Comparison of ENCODE assay signal across 33 mouse cellular contexts in the genomic region with DNA sequence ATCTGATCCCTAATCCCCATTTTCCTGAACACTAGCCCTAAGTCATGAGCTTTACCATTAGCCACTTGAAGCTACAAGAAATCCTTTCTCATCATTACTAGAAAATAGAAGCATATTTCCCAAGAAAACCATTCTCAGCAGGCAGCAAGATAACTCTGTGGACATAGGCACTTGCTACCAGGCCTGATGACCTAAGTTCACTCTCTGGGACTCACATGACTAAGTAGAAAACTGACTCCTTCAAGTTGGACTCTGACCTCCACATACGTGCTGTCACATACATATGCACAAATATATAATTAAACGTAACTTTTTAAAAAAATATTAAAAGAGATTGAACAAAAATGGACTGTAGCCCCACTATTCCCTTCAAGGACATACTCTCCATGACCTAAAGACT.
"Had no signal": no experiment of that assay in that cellular context is flagged by ENCODE, and none has a peak within 500 bp of the region (broad histone marks: within the 10 kb centered on the region; RNA-seq: fewer than 3 reads in every experiment).

No protein-coding gene starts in this region.

- H3K4me2 ChIP-seq: heart, embryonic 11.5 days; heart, embryonic 12.5 days; heart, embryonic 13.5 days; heart, embryonic 15.5 days; hindbrain, embryonic 12.5 days; hindbrain, embryonic 13.5 days; hindbrain, embryonic 14.5 days; hindbrain, embryonic 15.5 days; kidney, embryonic 15.5 days had no signal

- DNase-seq: heart, postnatal 10 days; heart, postnatal 14 days; heart, postnatal 36 days; heart, postnatal 4 days; kidney, adult 11 months; kidney, adult 18-20 months; kidney, adult 2 months; kidney, adult 8-10 months; kidney, adult 9 months; kidney, postnatal 10 days; kidney, postnatal 14 days; kidney, postnatal 25 days; kidney, postnatal 36 days; kidney, postnatal 4 days; layer of hippocampus, adult 9-11 months; layer of hippocampus, postnatal 36 days had no signal

- ATAC-seq: hindbrain, embryonic 16.5 days; hindbrain, postnatal 0 days; inflammation-experienced regulatory T-cells, adult 6 months had no signal

- H3K9ac ChIP-seq: heart, embryonic 12.5 days; heart, embryonic 13.5 days; heart, embryonic 15.5 days; hindbrain, embryonic 12.5 days; hindbrain, embryonic 13.5 days; hindbrain, embryonic 14.5 days; hindbrain, embryonic 15.5 days; kidney, embryonic 15.5 days had no signal

- H3K36me3 ChIP-seq: heart, embryonic 10.5 days; heart, embryonic 12.5 days; heart, embryonic 13.5 days; heart, embryonic 15.5 days; hindbrain, embryonic 10.5 days; hindbrain, embryonic 12.5 days; hindbrain, embryonic 13.5 days; hindbrain, embryonic 15.5 days; kidney, embryonic 15.5 days had no signal

- H3K4me3 ChIP-seq: heart, embryonic 10.5 days; heart, embryonic 12.5 days; heart, embryonic 13.5 days; heart, embryonic 15.5 days; hindbrain, embryonic 10.5 days; hindbrain, embryonic 12.5 days; hindbrain, embryonic 13.5 days; hindbrain, embryonic 15.5 days; kidney, embryonic 15.5 days; layer of hippocampus, adult 2 months; left cerebral cortex, adult 2 months had no signal

- H3K27ac ChIP-seq: heart, embryonic 10.5 days; heart, embryonic 13.5 days; heart, embryonic 15.5 days; hindbrain, embryonic 10.5 days; hindbrain, embryonic 12.5 days; hindbrain, embryonic 13.5 days; hindbrain, embryonic 14.5 days; hindbrain, embryonic 15.5 days; hindbrain, postnatal 0 days; kidney, embryonic 15.5 days; kidney, postnatal 0 days; layer of hippocampus, adult 2 months; left cerebral cortex, adult 2 months had no signal

- H3K4me1 ChIP-seq: heart, embryonic 10.5 days; heart, embryonic 12.5 days; heart, embryonic 13.5 days; heart, embryonic 15.5 days; hindbrain, embryonic 10.5 days; hindbrain, embryonic 12.5 days; hindbrain, embryonic 13.5 days; hindbrain, embryonic 15.5 days; kidney, embryonic 15.5 days had no signal

- H3K27me3 ChIP-seq: heart, embryonic 12.5 days; heart, embryonic 13.5 days; heart, embryonic 15.5 days; hindbrain, embryonic 12.5 days; hindbrain, embryonic 13.5 days; hindbrain, embryonic 15.5 days; kidney, embryonic 15.5 days had no signal

- H3K9me3 ChIP-seq: heart, embryonic 10.5 days; heart, embryonic 15.5 days; hindbrain, embryonic 12.5 days; hindbrain, embryonic 13.5 days; hindbrain, embryonic 15.5 days; kidney, embryonic 15.5 days had no signal
